Mouse (Mus musculus) spleen, adult 2 months (tissue): ENCODE data around the gene Bend3. TPM values are rescaled to one million over a fixed set of nuclear protein-coding genes. Genes with fewer than 3 reads are reported as not detected.

Source experiments
- DNase-seq, 2 experiments: peaks; one replicate each; pipeline versions ENCODE4 v3.0.0 to v3.0.0-alpha.2; 2012 to 2021; ENCODE audit warnings: low spot score in 2 of 2, low read depth in 1 of 2
- H3K27ac ChIP-seq: fragments of 200-500 bp; 2 replicates; pipeline ENCODE4 v1.5.1; 2012; ENCODE audit warnings: low read length, inconsistent platforms; ENCODE audit not compliant: insufficient read depth
- H3K27me3 ChIP-seq: fragments of 200-500 bp; 2 replicates; pipeline ENCODE4 v1.6.1; 2012; ENCODE audit warnings: mild to moderate bottlenecking, moderate library complexity, low read length, inconsistent platforms; ENCODE audit not compliant: control insufficient read depth, insufficient read depth
- H3K36me3 ChIP-seq: fragments of 200-500 bp; 2 replicates; pipeline ENCODE4 v1.6.1; 2012; ENCODE audit warnings: mild to moderate bottlenecking, low read length, inconsistent platforms; ENCODE audit not compliant: control insufficient read depth, insufficient read depth
- H3K4me1 ChIP-seq: fragments of 200-500 bp; 2 replicates; pipeline ENCODE4 v1.6.1; 2011; ENCODE audit warnings: inconsistent platforms; ENCODE audit not compliant: control insufficient read depth, insufficient read depth, insufficient read length
- H3K4me3 ChIP-seq: fragments of 200-500 bp; 2 replicates; pipeline ENCODE4 v1.5.1; 2011; ENCODE audit warnings: mild to moderate bottlenecking, inconsistent platforms; ENCODE audit not compliant: insufficient read depth, insufficient read length; ENCODE audit errors: extremely low read depth
- CTCF ChIP-seq: fragments of 200-500 bp; IDR thresholded peaks from 2 replicates; pipeline ENCODE4 v1.5.1; 2011; ENCODE audit warnings: mild to moderate bottlenecking, inconsistent platforms; ENCODE audit not compliant: insufficient read depth, insufficient read length, insufficient replicate concordance; ENCODE audit errors: extremely low read depth
- POLR2A ChIP-seq: fragments of 200-500 bp; IDR thresholded peaks from 2 replicates; pipeline ENCODE4 v1.6.1; 2011; ENCODE audit warnings: low read depth, low read length, inconsistent platforms
- WGBS: fragments of 180-500 bp; shearing (Covaris S2); methylation state at CpG from one replicate; pipeline ENCODE4 v1.1.7; 2018; 5-methylcytosine and 5-hydroxymethylcytosine counted together
- polyA plus RNA-seq: library from polyadenylated mRNA; depleted of rRNA; stranded (reverse); fragments of >200 nt; gene quantifications from 2 replicates; pipeline ENCODE4 v1.2.3, GENCODE M21; 2012

The Bend3 gene
- polyA plus RNA-seq, 1 experiment, result 2.1 TPM

DNA sequence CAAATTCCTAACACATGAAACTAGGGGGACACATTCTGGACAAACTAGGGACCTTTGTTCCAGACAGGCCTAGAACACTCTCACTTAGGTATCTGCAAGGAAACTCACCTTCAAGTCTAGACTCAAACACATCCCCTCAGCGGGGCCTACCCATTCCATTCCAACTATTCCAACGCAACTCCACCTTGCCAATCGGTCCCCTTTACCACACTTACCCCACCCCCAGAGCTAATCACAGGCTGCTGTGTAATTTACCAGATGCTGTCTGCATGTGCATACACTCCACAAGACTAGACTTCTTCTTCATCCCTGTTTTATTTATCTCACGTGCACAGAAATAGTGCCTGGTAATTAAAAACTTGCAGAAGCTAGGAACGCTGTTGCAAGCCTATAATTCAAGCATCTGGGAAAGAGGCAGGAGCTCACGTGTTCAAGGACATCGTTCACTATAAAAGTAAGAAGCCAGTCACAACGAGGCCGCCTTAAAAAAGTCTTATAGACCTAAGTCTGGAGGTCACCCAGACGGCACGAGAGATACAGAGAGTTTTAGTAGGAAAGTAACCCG lies 61.2 kb downstream of the Bend3 start:
- TF ChIP-seq CTCF (no peak), POLR2A (no peak)
- Histone ChIP-seq H3K4me3 (peak overlapping the region; percentile 87; the same call in 1 of the 2 replicates), H3K27ac (no peak overlapping the region), H3K36me3 (no peaks in the 10 kb centered on the region), H3K4me1 (no peaks in the 10 kb centered on the region; the same call in 1 of the 2 replicates), H3K27me3 (no peaks in the 10 kb centered on the region)
- WGBS, result 24% methylated on average over 12 of the region's 12 CpGs
- no peak for DNase-seq

DNA sequence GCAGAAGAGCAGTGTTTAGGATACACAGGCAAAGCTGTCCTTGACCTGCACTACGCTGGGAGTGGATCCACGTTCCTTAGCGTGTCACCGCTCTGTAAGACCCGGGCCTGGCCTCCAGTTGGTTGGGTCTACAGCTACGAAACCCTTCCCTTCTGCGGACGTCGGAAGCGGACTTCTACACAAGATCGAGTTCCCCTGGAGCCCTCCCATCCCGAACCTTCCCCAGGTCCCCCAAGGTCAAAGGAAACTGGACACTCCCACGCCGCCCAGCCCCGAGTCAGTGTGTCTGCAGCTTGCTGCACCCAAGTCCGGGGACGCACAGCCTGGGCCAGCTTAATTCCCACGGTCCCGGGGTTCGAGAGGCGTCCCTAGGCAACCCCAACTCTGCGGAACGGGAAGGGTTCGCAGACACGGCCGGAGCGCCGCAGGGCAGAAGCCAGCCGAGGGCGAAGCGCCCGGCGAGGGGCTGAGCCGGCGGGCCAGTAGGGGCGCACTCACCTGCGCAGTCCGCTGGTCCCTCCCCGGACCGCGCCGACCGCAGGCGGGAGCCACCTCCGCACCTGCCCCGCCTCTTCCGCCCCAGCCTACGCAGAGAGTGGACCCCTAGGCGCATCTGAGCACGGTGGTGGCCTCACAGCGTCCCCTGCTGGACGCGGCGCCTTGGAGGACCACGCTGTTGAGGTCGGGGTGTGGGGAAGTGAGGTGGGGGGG lies 62.0 kb downstream of the Bend3 start, which contains the start of gene 1700021F05Rik:
Gene 1700021F05Rik, minus strand, starts transcription at position 553 of the 711 bp plus-strand sequence.
- Histone ChIP-seq H3K36me3 (no peaks in the 10 kb centered on the region), H3K27ac (peak within 1 kb of the TSS; percentile 53; the same call in 1 of the 2 replicates), H3K4me1 (no peaks in the 10 kb centered on the region; the same call in 1 of the 2 replicates), H3K27me3 (no peaks in the 10 kb centered on the region), H3K4me3 (peak within 1 kb of the TSS; percentile 87)
- peak; percentile 89 to 94 for DNase-seq
- 1% methylated on average over 41 of the region's 56 CpGs for WGBS
- TF ChIP-seq POLR2A (peak; percentile 67), CTCF (peak; percentile 89)

DNA sequence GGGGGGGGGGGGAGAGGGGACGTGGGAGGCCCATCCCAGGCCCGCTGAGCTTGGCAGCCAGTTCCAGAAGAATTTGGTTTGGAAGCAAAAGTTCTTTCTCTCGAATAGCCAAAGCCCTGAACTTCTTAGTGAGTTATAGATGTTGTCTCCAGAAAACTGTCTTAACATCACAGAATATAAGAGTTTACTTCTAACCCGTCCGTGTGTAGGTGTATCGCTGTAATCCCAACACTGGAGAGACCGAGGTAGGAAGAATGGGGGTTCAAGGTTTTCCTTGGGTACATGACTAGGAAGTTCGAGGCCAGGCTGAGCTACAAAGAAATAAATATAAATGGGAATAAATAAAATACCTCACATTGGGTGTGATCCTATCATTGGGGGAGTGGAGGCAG lies 62.5 kb downstream of the Bend3 start:
- Histone ChIP-seq H3K4me3 (no peak overlapping the region), H3K27me3 (no peaks in the 10 kb centered on the region), H3K27ac (no peak overlapping the region), H3K36me3 (no peaks in the 10 kb centered on the region), H3K4me1 (no peaks in the 10 kb centered on the region; the same call in 1 of the 2 replicates)
- TF ChIP-seq CTCF, result no peak
- no peak for TF ChIP-seq POLR2A
- DNase-seq, result no peak
- 41% methylated on average over 7 of the region's 8 CpGs for WGBS

GRCm38 (mm10) chr10:43549411-43549810 lies 70.8 kb downstream of the Bend3 start:
- TF ChIP-seq POLR2A (no peak), CTCF (no peak)
- Histone ChIP-seq H3K27ac (no peak overlapping the region), H3K4me3 (no peak overlapping the region), H3K36me3 (no peaks in the 10 kb centered on the region), H3K27me3 (no peaks in the 10 kb centered on the region), H3K4me1 (no peaks in the 10 kb centered on the region)
- 74% methylated on average over 5 of the region's 5 CpGs for WGBS
- no peak for DNase-seq

DNA sequence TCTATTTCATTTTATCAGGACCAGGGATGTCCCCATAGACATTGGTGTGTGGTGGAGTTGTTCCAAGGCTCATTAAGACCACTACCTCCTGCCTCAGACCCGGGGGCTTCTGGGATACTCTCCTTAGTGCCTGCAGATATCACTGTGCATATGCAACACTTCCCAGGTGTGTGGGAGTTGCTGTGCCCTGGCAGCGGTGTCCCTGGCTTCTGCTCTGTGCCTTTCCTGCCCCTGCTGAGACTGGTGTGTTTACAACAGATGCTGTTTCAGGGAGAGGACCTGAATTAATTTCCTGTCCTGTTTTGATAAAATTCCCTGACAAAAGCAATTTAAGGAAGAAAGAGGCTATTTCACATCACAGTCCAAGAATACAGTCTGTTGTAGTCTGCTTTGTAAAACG lies 72.3 kb downstream of the Bend3 start:
- TF ChIP-seq CTCF, result no peak
- TF ChIP-seq POLR2A, result no peak
- Histone ChIP-seq H3K4me1 (no peaks in the 10 kb centered on the region), H3K4me3 (no peak overlapping the region), H3K27ac (no peak overlapping the region), H3K36me3 (no peaks in the 10 kb centered on the region), H3K27me3 (no peaks in the 10 kb centered on the region)
- 74% methylated on average over 3 of the region's 3 CpGs for WGBS
- DNase-seq, result no peak

GRCm38 (mm10) chr10:43551388-43551787 lies 72.8 kb downstream of the Bend3 start:
- no peak for DNase-seq
- H3K4me3 ChIP-seq, result no peak overlapping the region
- no peaks in the 10 kb centered on the region for H3K27me3 ChIP-seq
- no peak for TF ChIP-seq POLR2A
- no peak for TF ChIP-seq CTCF
- no peaks in the 10 kb centered on the region for H3K4me1 ChIP-seq
- no peaks in the 10 kb centered on the region for H3K36me3 ChIP-seq
- 75% methylated on average over 3 of the region's 3 CpGs for WGBS
- no peak overlapping the region for H3K27ac ChIP-seq

- DNase-seq, result no peak
- H3K4me1 ChIP-seq, result peaks cover 6% of the 10 kb centered on the region; the same call in 1 of the 2 replicates
- TF ChIP-seq POLR2A, result no peak
- TF ChIP-seq CTCF, result no peak
- no peak overlapping the region for H3K4me3 ChIP-seq
- H3K36me3 ChIP-seq, result no peaks in the 10 kb centered on the region
- H3K27ac ChIP-seq, result no peak overlapping the region
- WGBS, result 69% methylated on average over 5 of the region's 5 CpGs
- no peaks in the 10 kb centered on the region for H3K27me3 ChIP-seq
These were observed 79.1 kb downstream of the Bend3 start for GRCm38 (mm10) chr10:43557630-43558165.
